Mouse (Mus musculus): Measurements from ENCODE around the gene Crybg3.

GRCm38 (mm10) chr16:59604078-59604781, 3.5 kb upstream of the Crybg3 start:
- TF ChIP-seq CTCF (IDR thresholded peaks at IDR 0.05; ENCODE audit: low read depth, low read length) (no peak), GATA1 (IDR thresholded peaks at IDR 0.05; ENCODE audit: borderline replicate concordance, low read length) (no peak)

Measured in G1E (cell line).